Mouse (Mus musculus) Muller cell, postnatal 12 days (primary cell): ENCODE results near the gene Vinac1.
A peak's percentile ranks its signal among the peaks of the same experiment; 100 is the strongest.
"Not testable (repeated sequence)": the region's sequence is repeated elsewhere in the genome, so short reads cannot be mapped to it uniquely, and the experiment has no call there.

ENCODE experiments used
- DNase-seq: peaks from one replicate; pipeline ENCODE4 v3.0.0-alpha.2; 2015; ENCODE audit errors: inconsistent ontology term

Gene Vinac1

GRCm38 (mm10) chr2:129038937-129039631, 8.9 kb downstream of the Vinac1 start:
- DNase-seq, result peak; percentile 48

DNA sequence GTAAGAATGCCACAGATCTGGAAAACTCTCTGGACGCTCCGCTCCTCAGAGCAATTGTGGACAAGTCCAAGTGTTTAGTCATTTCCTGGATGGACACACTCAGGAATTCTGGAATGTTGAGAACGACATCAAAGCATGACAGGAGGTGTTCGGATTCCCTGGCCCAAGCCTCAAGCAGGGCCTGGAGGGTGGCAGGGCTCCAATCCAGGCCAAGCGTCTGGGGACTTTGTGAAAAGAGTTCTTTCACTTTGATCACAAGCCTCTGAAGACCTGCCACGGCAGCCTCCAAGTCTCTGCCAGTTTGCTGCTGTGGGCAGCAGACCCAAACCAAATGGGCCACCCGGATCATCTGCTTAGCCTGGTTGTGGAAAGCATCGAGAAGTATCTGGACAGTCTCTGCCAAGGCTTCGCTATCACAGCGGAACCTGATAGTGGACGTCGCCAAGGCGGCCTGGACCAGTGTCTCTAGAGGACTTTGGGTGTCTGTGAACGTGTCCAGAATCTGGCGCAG, 9.5 kb downstream of the Vinac1 start:
- peak; percentile 94 for DNase-seq

DNA sequence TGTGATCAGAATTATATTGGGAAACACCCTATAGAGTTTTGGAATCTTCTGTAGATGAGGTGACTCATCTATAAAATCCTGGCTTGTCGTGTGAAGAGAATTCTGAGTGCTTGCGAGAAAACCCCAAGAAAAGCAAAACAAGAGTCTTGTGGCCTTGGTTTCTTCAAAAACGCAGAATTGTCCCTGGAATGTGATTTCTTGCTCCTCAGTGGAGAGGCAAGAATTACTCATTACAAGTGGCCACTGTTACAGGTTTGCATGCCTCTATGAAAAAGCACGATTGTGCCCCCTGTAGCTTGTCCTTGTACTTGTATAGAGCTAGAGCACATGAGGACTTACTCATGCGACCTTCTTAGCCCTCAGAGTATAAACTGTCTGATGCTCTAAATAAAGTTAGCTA, 12.6 kb downstream of the Vinac1 start:
- peak; percentile 14 for DNase-seq

GRCm38 (mm10) chr2:129024820-129025219, 23.2 kb downstream of the Vinac1 start:
- DNase-seq, result no peak

DNA sequence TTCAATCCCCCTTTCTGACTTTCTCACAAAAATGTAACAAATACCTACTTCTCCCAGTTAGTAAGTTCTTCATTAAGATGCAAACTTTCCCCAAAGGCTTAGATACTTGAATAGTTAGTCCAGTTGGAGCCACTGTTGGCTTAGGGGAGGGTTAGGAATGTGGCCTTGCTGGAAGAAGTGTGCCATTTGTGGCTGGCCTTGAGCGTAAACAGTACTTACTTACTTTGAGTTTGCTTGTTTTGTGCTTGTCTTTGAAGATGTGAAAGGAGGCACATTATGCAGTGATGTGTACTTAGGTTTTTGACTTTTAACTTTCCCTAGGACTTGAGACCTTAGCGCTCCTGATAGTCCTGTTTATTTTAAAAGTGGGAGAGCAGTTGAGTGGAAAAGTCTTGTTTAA, 27.9 kb downstream of the Vinac1 start:
- no peak for DNase-seq

DNA sequence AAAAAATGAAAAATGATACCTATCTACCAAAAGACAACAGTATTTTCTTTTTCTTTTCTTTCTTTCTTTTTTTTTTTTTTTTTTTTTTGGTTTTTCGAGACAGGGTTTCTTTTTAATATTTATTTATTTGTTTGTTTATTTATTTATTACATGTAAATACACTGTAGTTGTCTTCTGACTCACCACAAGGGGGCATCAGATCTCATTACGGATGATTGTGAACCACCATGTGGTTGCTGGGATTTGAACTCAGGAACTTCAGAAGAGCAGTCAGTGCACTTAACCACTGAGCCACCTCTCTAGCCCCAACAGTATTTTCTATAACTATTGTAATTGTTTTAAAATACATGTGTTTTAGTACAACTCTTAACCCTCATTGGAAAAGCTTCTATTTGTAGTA, 39.1 kb downstream of the Vinac1 start:
- not testable (repeated sequence) for DNase-seq

- DNase-seq, result no peak
Observed at GRCm38 (mm10) chr2:129006194-129006749, 41.7 kb downstream of the Vinac1 start.

DNA sequence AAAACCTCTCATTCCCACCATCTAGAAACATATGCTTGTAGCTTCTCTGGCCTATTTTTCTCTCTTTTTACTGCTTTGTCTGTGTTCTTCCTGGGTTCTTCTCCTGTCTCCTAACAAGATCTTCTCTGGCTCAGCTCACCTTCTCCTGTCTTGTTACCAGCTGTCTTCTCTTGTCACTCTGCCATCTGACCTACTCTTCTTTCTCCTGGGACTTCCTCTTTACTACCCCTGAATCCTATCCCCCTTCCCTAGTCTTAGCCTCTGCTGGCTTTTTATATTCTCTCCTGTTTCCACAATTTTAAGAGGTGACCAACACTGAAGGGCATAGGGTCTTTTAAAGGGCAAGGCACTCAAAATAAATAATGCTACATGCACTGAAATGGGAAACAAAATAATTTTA, 43.1 kb downstream of the Vinac1 start:
- no peak for DNase-seq

DNA sequence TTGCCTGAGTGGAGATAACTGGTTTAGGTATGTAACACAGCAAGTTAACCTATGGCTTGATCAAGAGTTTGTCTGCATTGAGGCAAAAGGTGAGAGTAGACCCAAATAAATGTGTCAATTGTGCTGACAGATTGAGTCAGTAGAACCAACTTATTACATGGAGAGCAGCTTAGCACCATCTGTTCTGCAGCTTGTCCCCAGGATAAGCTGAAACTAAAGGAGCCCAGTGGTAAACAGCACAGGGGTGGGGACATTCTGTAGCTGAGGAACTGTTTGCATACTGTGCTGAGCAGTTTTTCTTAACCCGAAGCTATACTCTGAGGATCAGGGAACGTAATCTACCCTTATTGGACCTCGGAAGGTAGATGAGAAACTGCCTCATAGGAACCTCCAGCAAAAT, 63.2 kb downstream of the Vinac1 start:
- no peak for DNase-seq

- no peak for DNase-seq
Observed at GRCm38 (mm10) chr2:128975572-128975971, 72.4 kb downstream of the Vinac1 start.
